Comparison of ENCODE assay signal across 26 mouse cellular contexts in the genomic region with DNA sequence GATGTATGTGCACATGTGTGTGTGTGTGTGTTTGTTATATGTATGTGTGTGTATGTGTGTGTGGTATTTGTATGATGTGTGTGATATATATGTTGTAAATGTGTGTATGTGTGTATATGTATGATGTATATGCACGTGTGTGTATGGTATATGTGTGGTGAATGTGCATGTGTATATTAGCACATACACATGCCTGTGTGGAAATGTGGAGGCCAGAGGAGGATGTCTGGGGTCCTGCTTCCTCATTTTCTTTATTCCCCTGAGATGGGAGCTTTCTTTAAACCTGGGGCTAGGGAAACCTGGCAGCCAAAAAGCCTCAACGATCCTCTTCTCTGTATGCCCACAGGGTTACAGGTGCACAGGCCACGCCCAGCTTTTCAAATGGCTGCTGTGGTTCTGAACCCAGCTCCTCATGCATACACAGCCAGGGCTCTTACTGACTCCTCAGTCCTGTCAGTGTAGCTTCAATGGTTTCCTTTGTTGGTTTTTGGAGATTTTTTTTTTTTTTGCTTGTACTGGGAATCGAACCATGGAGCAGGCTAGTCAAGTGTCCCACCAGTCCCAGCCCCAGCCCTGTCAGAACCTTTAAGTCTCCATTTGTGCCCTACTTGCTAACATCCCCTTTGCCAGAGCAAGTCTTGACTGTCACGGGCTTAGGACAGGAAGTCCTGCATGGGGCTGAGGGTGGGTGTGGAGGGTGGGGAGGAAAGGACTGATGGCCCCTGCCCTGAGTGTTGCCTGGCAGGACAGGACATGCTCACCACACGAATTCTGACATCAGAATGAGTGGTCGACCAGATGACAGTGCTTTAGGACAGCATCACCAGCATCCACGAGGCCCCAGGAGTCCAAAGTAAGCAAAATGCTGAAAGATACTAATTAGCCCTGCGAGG.
DNase-seq lines count a peak whose midpoint lies in the region; ATAC-seq and TF ChIP-seq lines count a peak whose summit lies in the region.
"Had no signal": no experiment of that assay in that cellular context is flagged by ENCODE, and none has a peak within 500 bp of the region (broad histone marks: within the 10 kb centered on the region; RNA-seq: fewer than 3 reads in every experiment).

No protein-coding gene starts in this region.

- no peak overlapping the region for H3K4me3 ChIP-seq in midbrain, embryonic 10.5 days
- H3K4me3 ChIP-seq in midbrain, embryonic 13.5 days (replicated peaks) = no peak overlapping the region
- no peak overlapping the region for H3K4me3 ChIP-seq in thymus, adult 2 months (ENCODE audit: control insufficient read depth, insufficient read depth, low read length)
- no peak overlapping the region for H3K4me3 ChIP-seq in intestine, postnatal 0 days (ENCODE audit: low read depth, low read length)
- H3K4me3 ChIP-seq: embryonic facial prominence, embryonic 15.5 days; forebrain, embryonic 15.5 days; hindbrain, embryonic 15.5 days; layer of hippocampus, adult 2 months; limb, embryonic 12.5 days; megakaryocyte, embryonic 14.5 days; neural tube, embryonic 13.5 days had no signal

- WGBS in midbrain, embryonic 10.5 days = 71% methylated on average over 9 of the region's 9 CpGs
- 70% methylated on average over 9 of the region's 9 CpGs for WGBS in midbrain, embryonic 13.5 days
- WGBS in thymus, adult 2 months = 33% methylated on average over 9 of the region's 9 CpGs
- 67% methylated on average over 9 of the region's 9 CpGs for WGBS in intestine, postnatal 0 days

- 0 out of 2 replicates have a peak, but pooled peaks cover 4% of the 10 kb centered on the region for H3K4me1 ChIP-seq in midbrain, embryonic 10.5 days
- H3K4me1 ChIP-seq in midbrain, embryonic 13.5 days (replicated peaks) = peaks cover 4% of the 10 kb centered on the region; the same call in 1 of the 2 replicates
- H3K4me1 ChIP-seq in thymus, adult 2 months (replicated peaks; ENCODE audit: control insufficient read depth, insufficient read depth, low read length) = peaks cover 52% of the 10 kb centered on the region
- no peaks in the 10 kb centered on the region for H3K4me1 ChIP-seq in intestine, postnatal 0 days (replicated peaks; ENCODE audit: control insufficient read depth, insufficient read depth, low read length)
- H3K4me1 ChIP-seq: embryonic facial prominence, embryonic 15.5 days; forebrain, embryonic 15.5 days; hindbrain, embryonic 15.5 days; neural tube, embryonic 13.5 days had no signal

- peak overlapping the region; percentile 53; the same call in 1 of the 2 replicates for H3K27ac ChIP-seq in midbrain, embryonic 10.5 days (replicated peaks)
- no peak overlapping the region for H3K27ac ChIP-seq in midbrain, embryonic 13.5 days
- H3K27ac ChIP-seq in thymus, adult 2 months (ENCODE audit: control insufficient read depth, insufficient read depth, low read length) = peak overlapping the region; percentile 28; the same call in 1 of the 2 replicates
- no peak overlapping the region for H3K27ac ChIP-seq in intestine, postnatal 0 days (ENCODE audit: low read depth, low read length)
- H3K27ac ChIP-seq: embryonic facial prominence, embryonic 15.5 days; forebrain, embryonic 15.5 days; hindbrain, embryonic 15.5 days; layer of hippocampus, adult 2 months; limb, embryonic 12.5 days; neural tube, embryonic 13.5 days had no signal

- no peaks in the 10 kb centered on the region for H3K9me3 ChIP-seq in midbrain, embryonic 10.5 days (replicated peaks)
- H3K9me3 ChIP-seq in midbrain, embryonic 13.5 days = no peaks in the 10 kb centered on the region
- no peaks in the 10 kb centered on the region for H3K9me3 ChIP-seq in intestine, postnatal 0 days (ENCODE audit: control insufficient read depth)
- H3K9me3 ChIP-seq: embryonic facial prominence, embryonic 15.5 days; forebrain, embryonic 15.5 days; hindbrain, embryonic 15.5 days; limb, embryonic 12.5 days; megakaryocyte, embryonic 14.5 days; neural tube, embryonic 13.5 days had no signal

- H3K27me3 ChIP-seq in midbrain, embryonic 10.5 days (ENCODE audit: low read depth, poor library complexity, severe bottlenecking) = no peaks in the 10 kb centered on the region
- no peaks in the 10 kb centered on the region for H3K27me3 ChIP-seq in midbrain, embryonic 13.5 days
- H3K27me3 ChIP-seq in thymus, adult 2 months (ENCODE audit: control insufficient read depth, insufficient read depth, low read length) = no peaks in the 10 kb centered on the region
- no peaks in the 10 kb centered on the region for H3K27me3 ChIP-seq in intestine, postnatal 0 days (replicated peaks; ENCODE audit: control insufficient read depth, insufficient read depth, low read length)
- H3K27me3 ChIP-seq: embryonic facial prominence, embryonic 15.5 days; forebrain, embryonic 15.5 days; hindbrain, embryonic 15.5 days; limb, embryonic 12.5 days; neural tube, embryonic 13.5 days had no signal

- H3K9ac ChIP-seq in midbrain, embryonic 13.5 days (replicated peaks) = no peak overlapping the region
- H3K9ac ChIP-seq in intestine, postnatal 0 days (ENCODE audit: low read depth, low read length) = no peak overlapping the region
- H3K9ac ChIP-seq: embryonic facial prominence, embryonic 15.5 days; forebrain, embryonic 15.5 days; hindbrain, embryonic 15.5 days; limb, embryonic 12.5 days; liver, postnatal 0 days; neural tube, embryonic 13.5 days had no signal

- H3K4me2 ChIP-seq in midbrain, embryonic 13.5 days (replicated peaks) = no peak overlapping the region
- no peak overlapping the region for H3K4me2 ChIP-seq in intestine, postnatal 0 days (replicated peaks; ENCODE audit: low read depth)
- H3K4me2 ChIP-seq: embryonic facial prominence, embryonic 15.5 days; forebrain, embryonic 15.5 days; hindbrain, embryonic 15.5 days; limb, embryonic 12.5 days; liver, embryonic 11.5 days; neural tube, embryonic 13.5 days had no signal

- no peak for ATAC-seq in midbrain, embryonic 13.5 days
- peak; percentile 60 for ATAC-seq in granulocyte monocyte progenitor cell, adult 5-6 weeks (replicated peaks; ENCODE audit: poor library complexity, severe bottlenecking)
- no peak for ATAC-seq in intestine, postnatal 0 days
- ATAC-seq: forebrain, embryonic 15.5 days; liver, postnatal 0 days had no signal

- no peaks in the 10 kb centered on the region for H3K36me3 ChIP-seq in midbrain, embryonic 10.5 days
- no peaks in the 10 kb centered on the region for H3K36me3 ChIP-seq in midbrain, embryonic 13.5 days
- H3K36me3 ChIP-seq in thymus, adult 2 months (ENCODE audit: control insufficient read depth, insufficient read depth, low read length) = no peaks in the 10 kb centered on the region
- no peaks in the 10 kb centered on the region for H3K36me3 ChIP-seq in intestine, postnatal 0 days (ENCODE audit: control insufficient read depth, insufficient read depth)
- H3K36me3 ChIP-seq: embryonic facial prominence, embryonic 15.5 days; forebrain, embryonic 15.5 days; hindbrain, embryonic 15.5 days; limb, embryonic 12.5 days; neural tube, embryonic 13.5 days had no signal

- TF ChIP-seq POLR2A in thymus, adult 2 months (IDR thresholded peaks at IDR 0.05; ENCODE audit: control insufficient read depth, extremely low read depth, insufficient read depth, low read length, poor library complexity) = no peak

- TF ChIP-seq CTCF in thymus, adult 2 months (IDR thresholded peaks at IDR 0.05; ENCODE audit: borderline replicate concordance, control insufficient read depth, extremely low read depth, insufficient read depth, low read length, poor library complexity) = no peak
- no peak for TF ChIP-seq CTCF in intestine, postnatal 0 days (IDR thresholded peaks at IDR 0.05; ENCODE audit: low read depth)

- no peak for DNase-seq in midbrain, embryonic 10.5 days (ENCODE audit: low spot score)
- peak; percentile 57 for DNase-seq in thymus, adult 2 months
- peak; percentile 63 for DNase-seq in thymus, postnatal 4 days
- no peak for DNase-seq in testis, postnatal 14 days (ENCODE audit: low spot score)
- DNase-seq: adrenal gland, postnatal 36 days; cerebellum, adult 9-10 months; gastrocnemius, postnatal 10 days; heart, adult 18-20 months; heart, postnatal 36 days; kidney, adult 9 months; kidney, postnatal 14 days; liver, postnatal 0 days; lung, postnatal 10 days; retina, postnatal 1 day; right cerebral cortex, postnatal 4 days had no signal

Comparison
In these comparisons a context has a peak if more than half of its experiments do, and no peak if none do; other contexts are left out.
1. H3K27ac ChIP-seq: peak in midbrain, embryonic 10.5 days (single experiment) and thymus, adult 2 months (single experiment); none in midbrain, embryonic 13.5 days (single experiment) and intestine, postnatal 0 days (single experiment).
2. DNase-seq: peak in thymus, adult 2 months (single experiment) and thymus, postnatal 4 days (single experiment); none in midbrain, embryonic 10.5 days (single experiment) and testis, postnatal 14 days (single experiment).